In the genomic region with DNA sequence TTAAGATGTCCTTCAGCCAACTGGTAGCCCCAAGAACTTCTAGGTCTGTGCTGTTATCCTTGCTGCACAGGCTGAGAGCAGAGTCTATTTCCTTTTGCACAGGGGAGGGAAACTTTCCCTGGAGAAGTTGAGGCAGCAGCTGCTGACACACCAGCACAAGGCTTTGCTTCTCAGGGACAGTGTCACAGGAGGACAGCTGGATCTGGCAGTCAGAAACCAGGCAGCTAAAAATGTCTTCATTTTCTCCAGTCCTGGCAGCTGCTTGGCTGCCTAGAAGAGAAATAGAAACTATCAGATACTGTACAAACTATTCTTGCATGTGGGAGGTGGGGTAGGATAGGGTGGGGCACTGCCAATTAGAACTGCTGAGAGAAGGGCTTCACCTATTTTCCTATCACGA, we compare ENCODE assay signal across 16 mouse cellular contexts. TPM values are rescaled to one million over a fixed set of nuclear protein-coding genes. Genes with fewer than 3 reads are reported as not detected.
"Had no signal": no experiment of that assay in that cellular context is flagged by ENCODE, and none has a peak within 500 bp of the region (broad histone marks: within the 10 kb centered on the region; RNA-seq: fewer than 3 reads in every experiment).

No protein-coding gene starts in this region.

- H3K27me3 ChIP-seq: liver, embryonic 13.5 days had no signal

- DNase-seq: kidney, adult 18-20 months; kidney, adult 9 months; kidney, postnatal 14 days; kidney, postnatal 4 days; liver, embryonic 13.5 days; lung, adult 2 months; lung, postnatal 14 days; lung, postnatal 4 days; midbrain, embryonic 14.5 days; thymus, adult 2 months; thymus, postnatal 14 days; thymus, postnatal 4 days had no signal

- H3K27ac ChIP-seq: liver, embryonic 13.5 days had no signal

- H3K4me1 ChIP-seq: liver, embryonic 13.5 days had no signal

- H3K4me3 ChIP-seq: liver, embryonic 13.5 days had no signal

RNA-seq across cellular contexts. Expression of a gene that starts 42.2 kb away (rescaled TPM):
- total RNA-seq: megakaryocyte progenitor cell, adult 5-6 weeks; megakaryocyte-erythroid progenitor cell, adult 5-6 weeks had no signal
- polyA plus RNA-seq: liver, adult 2 months; liver, embryonic 13.5 days; liver, embryonic 16.5 days had no signal
